Mouse (Mus musculus): ENCODE measurements around the gene Srp68.
"Not testable (repeated sequence)": the region's sequence is repeated elsewhere in the genome, so short reads cannot be mapped to it uniquely, and the experiment has no call there.

Gene Srp68

GRCm38 (mm10) chr11:116282089-116282488 is 8.1 kb upstream of the Srp68 start:
- peak; percentile 53 to 61 for DNase-seq

GRCm38 (mm10) chr11:116281671-116282070 is 7.7 kb upstream of the Srp68 start:
- no peak for DNase-seq

- peak in 1 of 2 experiments; percentile 33 for DNase-seq
Measured at GRCm38 (mm10) chr11:116280751-116281663, 7.0 kb upstream of the Srp68 start, which contains the start of gene Galr2. Gene Galr2 (plus strand): TSS chr11:116280939.

- DNase-seq: not testable (repeated sequence)
Measured at GRCm38 (mm10) chr11:116277184-116277583, 3.2 kb upstream of the Srp68 start.

GRCm38 (mm10) chr11:116273469-116274044 is 460 bp downstream of the Srp68 start:
- DNase-seq: no peak

GRCm38 (mm10) chr11:116272589-116273468 is 1.2 kb downstream of the Srp68 start:
- DNase-seq: no peak

- DNase-seq: no peak
Measured at GRCm38 (mm10) chr11:116269560-116269959, 4.5 kb downstream of the Srp68 start.

GRCm38 (mm10) chr11:116268313-116268712 is 5.7 kb downstream of the Srp68 start:
- no peak for DNase-seq

GRCm38 (mm10) chr11:116267637-116268036 is 6.4 kb downstream of the Srp68 start:
- DNase-seq: no peak

GRCm38 (mm10) chr11:116265850-116266249 is 8.2 kb downstream of the Srp68 start:
- no peak for DNase-seq

- no peak for DNase-seq
Measured at GRCm38 (mm10) chr11:116265352-116265751, 8.7 kb downstream of the Srp68 start.

GRCm38 (mm10) chr11:116260259-116260658 is 13.8 kb downstream of the Srp68 start:
- DNase-seq: no peak

- no peak for DNase-seq
Measured at GRCm38 (mm10) chr11:116259461-116259860, 14.6 kb downstream of the Srp68 start.

- DNase-seq: no peak
Measured at GRCm38 (mm10) chr11:116255982-116256675, 17.9 kb downstream of the Srp68 start.

- DNase-seq: no peak
Measured at GRCm38 (mm10) chr11:116255090-116255981, 18.7 kb downstream of the Srp68 start.

- peak; percentile 81 to 85 for DNase-seq
Measured at GRCm38 (mm10) chr11:116254627-116255026, 19.4 kb downstream of the Srp68 start.

- DNase-seq: peak; percentile 48 to 73
Measured at GRCm38 (mm10) chr11:116253076-116253600, 20.9 kb downstream of the Srp68 start.

GRCm38 (mm10) chr11:116250898-116251297 is 23.1 kb downstream of the Srp68 start:
- no peak for DNase-seq

GRCm38 (mm10) chr11:116247502-116248222 is 26.4 kb downstream of the Srp68 start:
- DNase-seq: peak; percentile 54 to 57

GRCm38 (mm10) chr11:116245616-116246015 is 28.4 kb downstream of the Srp68 start:
- DNase-seq: peak; percentile 77 to 80

Measured in kidney, postnatal 36 days (tissue).